Mouse (Mus musculus): ENCODE data around the gene Rnf220.

DNA sequence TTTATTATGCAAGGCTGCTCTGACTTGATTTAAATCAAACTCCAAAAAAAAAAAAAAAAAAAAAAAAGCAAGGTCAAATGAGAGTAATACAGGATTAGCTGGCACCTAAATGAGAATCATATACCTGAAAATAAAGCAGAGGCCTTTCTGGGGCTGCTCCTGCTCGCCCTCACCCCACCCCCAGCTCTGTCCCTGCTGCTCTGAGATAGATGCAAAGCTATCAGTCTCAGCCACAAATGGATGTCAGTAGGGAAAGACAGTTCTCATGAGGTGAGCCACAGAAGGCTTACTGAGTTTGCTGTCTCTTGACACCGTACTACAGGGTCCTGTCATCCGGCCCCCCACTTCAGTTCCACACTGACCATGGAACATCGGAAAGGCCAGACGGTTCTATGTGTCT is 14.7 kb downstream of the Rnf220 start:
- TF ChIP-seq CTCF (IDR thresholded peaks at IDR 0.05; ENCODE audit: borderline replicate concordance, insufficient read depth, low read length) (no peak), POLR2A (IDR thresholded peaks at IDR 0.05; ENCODE audit: low read depth, low read length) (no peak)

All from embryonic fibroblast, embryonic 13.5 days (primary cell).